Mouse (Mus musculus) bone marrow macrophage, adult 2 months (primary cell): Measurements from ENCODE around the gene Shank2. TPM values are rescaled to one million over a fixed set of nuclear protein-coding genes. Genes with fewer than 3 reads are reported as not detected.

Experiments used
- H3K27ac ChIP-seq: 2 replicates; pipeline ENCODE4 v1.5.1; 2012; ENCODE audit warnings: low read depth, low read length; ENCODE audit not compliant: insufficient read depth
- H3K4me1 ChIP-seq: 2 replicates; pipeline ENCODE4 v1.6.1; 2012; ENCODE audit warnings: low read length; ENCODE audit not compliant: control insufficient read depth, insufficient read depth
- H3K4me3 ChIP-seq: 2 replicates; pipeline ENCODE4 v1.5.1; 2012; ENCODE audit warnings: mild to moderate bottlenecking, low read length, moderate library complexity; ENCODE audit not compliant: insufficient read depth
- CTCF ChIP-seq: IDR thresholded peaks from 2 replicates; pipeline ENCODE4 v1.5.1; 2012; ENCODE audit warnings: low read depth, mild to moderate bottlenecking, low read length, moderate library complexity
- POLR2A ChIP-seq: IDR thresholded peaks from 2 replicates; pipeline ENCODE4 v1.6.1; 2012; ENCODE audit warnings: mild to moderate bottlenecking, low read depth, low read length, borderline replicate concordance
- polyA plus RNA-seq: library from polyadenylated mRNA; stranded (reverse); fragments of >200 nt; gene quantifications from 2 replicates; pipeline ENCODE4 v1.2.4, GENCODE M21; 2012; ENCODE audit not compliant: missing spikeins, insufficient read depth, insufficient read length

Shank2 gene
- polyA plus RNA-seq, 1 experiment = not detected

DNA sequence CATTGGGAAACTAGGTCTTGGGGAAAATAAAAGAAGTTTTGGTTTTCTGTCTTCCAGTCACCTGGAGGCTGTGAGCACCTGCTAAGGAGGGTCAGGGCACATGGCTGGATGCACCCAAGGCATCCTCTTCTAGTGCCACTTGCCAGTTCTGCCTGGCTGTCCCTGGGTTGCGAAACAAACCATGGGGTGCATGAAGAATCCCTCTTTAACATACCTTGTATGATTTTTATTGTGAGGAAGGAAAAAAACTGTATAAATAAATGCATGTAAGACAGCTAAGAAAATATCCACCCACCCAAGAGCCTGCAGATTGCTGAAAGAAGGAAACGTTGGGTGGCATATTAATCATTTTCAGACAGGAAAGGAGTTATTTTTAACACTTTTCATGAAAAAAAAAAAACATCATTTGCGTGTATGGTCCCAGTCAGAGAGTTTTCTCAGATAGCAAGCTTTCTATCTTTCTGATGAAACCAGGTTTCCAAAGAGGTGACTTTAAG lies 174.6 kb downstream of the Shank2 start:
- Histone ChIP-seq H3K27ac (no peak overlapping the region), H3K4me1 (no peaks in the 10 kb centered on the region), H3K4me3 (no peak overlapping the region)
- TF ChIP-seq CTCF (no peak), POLR2A (no peak)

DNA sequence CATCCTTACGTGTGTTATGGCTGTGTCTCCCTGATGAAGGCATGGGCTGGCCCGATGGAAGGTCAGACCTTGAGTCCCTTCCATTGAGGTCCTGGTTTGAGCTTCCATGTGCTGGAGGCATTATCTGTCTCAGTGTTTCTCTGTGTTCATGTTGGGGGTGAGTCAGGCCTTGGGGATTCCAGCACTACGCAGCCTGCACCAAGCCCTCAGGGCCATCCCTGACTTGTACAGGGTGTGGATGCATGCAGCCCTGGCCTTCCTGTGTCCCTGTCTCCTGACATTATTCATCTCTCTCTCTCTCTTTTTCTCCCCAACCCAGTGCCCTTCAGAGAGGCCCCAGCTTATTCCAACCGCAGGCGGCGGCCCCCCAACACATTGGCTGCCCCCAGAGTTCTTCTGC lies 177.7 kb downstream of the Shank2 start:
- Histone ChIP-seq H3K4me1 (no peaks in the 10 kb centered on the region), H3K27ac (no peak overlapping the region), H3K4me3 (no peak overlapping the region)
- TF ChIP-seq POLR2A (no peak), CTCF (no peak)

DNA sequence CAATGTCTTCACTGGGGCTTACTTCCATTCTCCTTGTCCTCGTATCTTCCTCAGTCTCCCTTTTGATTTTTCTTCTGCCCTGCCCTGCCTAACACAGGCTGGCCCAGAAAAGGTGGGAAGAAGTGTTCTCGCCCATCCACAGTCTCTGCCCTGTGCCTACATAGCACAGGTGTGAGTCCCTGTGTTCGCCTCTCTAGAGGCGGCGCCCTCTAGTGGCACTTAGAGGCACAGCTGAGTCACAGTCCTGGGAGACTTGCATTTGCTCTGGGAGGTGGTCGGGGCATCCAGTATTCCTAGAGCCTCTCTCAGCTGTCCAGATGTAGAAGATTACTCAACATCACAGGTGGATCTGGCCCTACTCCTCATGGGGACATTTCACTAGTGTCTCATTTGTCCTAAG lies 179.2 kb downstream of the Shank2 start:
- Histone ChIP-seq H3K4me3 (no peak overlapping the region), H3K27ac (no peak overlapping the region), H3K4me1 (no peaks in the 10 kb centered on the region)
- TF ChIP-seq POLR2A = no peak
- peak; percentile 93 for TF ChIP-seq CTCF

DNA sequence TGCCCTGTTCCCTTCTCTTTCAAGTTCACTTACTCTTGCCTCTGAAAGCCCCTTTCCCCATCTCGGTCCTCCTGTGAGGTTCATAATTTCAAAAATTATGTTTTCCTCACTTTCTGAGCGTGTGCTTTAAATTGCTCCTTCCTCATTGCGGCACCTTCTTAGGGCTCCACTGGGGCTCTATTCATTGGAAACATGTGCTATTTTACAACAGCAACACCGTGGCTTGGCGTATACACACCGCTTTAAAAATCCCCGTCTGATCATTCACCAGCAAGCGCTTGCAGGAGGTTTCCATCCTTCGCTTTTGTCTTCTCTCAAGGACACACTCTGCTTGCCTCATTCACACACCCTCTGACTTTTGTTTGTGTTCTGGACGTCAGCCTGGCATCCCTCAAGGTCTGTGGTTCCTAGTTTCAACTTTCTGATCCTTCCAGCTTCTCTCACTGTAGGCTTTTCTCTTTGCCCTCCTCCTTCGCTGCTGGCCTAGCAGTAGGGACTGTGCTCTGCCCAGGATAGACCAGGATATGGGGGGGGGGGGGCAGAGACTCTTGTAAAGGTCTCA lies 186.2 kb downstream of the Shank2 start:
- no peaks in the 10 kb centered on the region for H3K4me1 ChIP-seq
- TF ChIP-seq CTCF (no peak), POLR2A (no peak)
- H3K27ac ChIP-seq = no peak overlapping the region
- no peak overlapping the region for H3K4me3 ChIP-seq

DNA sequence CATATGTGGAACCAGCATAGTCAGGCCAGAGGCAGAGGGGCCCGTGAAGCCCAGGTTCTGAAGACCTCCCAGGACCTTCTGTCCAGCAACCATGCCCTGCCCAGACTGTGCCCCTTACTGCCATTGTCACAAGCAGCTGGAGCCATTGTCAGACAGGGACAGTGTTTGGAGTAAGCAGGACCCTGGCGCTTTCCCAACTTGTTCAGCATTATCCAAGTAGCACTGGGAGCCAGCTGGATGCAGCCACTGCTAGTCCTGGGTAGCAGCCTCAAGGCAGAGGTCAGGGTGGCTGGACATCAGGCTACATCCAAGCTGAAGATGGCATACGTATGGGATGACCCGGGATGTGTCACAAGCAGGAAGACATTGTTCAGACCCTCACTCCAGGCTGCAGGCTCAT lies 187.7 kb downstream of the Shank2 start:
- Histone ChIP-seq H3K4me3 (no peak overlapping the region), H3K4me1 (no peaks in the 10 kb centered on the region), H3K27ac (no peak overlapping the region)
- no peak for TF ChIP-seq CTCF
- TF ChIP-seq POLR2A = no peak

DNA sequence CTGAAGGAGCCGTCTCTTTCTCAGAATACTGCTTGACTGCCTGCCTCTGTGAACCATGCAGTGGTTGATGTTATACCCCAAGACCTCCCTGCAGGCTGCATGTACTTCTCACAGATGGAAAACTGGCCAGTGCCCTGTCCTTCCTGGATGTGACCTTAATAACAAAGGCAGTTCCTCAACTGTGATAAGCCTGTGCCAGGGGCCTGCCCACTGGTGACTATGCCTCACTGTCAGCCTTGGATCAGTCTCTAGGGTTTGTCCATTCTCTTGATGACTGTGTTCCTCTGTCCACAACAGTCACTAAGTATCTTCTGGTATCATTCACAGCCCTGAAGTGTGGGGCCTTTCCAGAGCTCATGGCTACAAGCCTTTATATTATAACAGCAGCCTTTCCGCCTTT lies 196.8 kb downstream of the Shank2 start:
- Histone ChIP-seq H3K4me1 (no peaks in the 10 kb centered on the region), H3K4me3 (no peak overlapping the region), H3K27ac (no peak overlapping the region)
- no peak for TF ChIP-seq POLR2A
- no peak for TF ChIP-seq CTCF

DNA sequence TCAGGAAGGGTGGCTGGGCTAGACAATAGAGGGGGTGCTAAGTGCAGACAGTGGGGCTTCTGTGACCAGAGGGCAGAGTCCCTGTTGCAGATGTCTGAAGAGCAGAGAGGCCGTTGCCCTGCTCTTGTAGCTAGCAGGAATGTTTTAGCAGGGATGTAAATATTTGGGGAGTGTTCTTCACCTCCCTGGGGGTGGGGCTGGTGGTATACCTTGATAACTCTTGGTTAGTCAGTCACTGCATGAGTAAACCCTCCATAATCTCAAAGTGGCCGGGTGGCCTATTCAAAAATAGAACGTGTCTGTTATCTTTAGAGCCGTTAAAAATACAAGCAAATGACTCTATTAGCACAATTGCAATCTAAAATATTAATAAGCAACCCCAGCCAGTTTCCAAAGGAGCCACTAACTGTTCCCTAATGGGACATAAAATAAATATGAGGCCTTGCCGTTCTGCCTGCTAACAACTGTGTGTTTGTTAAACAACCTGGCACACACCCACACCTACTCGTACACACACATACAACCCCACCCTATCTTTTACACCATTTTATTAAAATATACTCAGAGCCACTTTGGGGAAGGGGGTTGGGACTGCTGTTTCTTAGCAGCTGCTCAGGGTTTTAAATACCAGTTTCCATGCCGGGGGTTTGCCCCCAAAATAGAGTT lies 200.4 kb downstream of the Shank2 start:
- no peak for TF ChIP-seq CTCF
- TF ChIP-seq POLR2A = no peak
- Histone ChIP-seq H3K27ac (no peak overlapping the region), H3K4me3 (no peak overlapping the region), H3K4me1 (no peaks in the 10 kb centered on the region)

DNA sequence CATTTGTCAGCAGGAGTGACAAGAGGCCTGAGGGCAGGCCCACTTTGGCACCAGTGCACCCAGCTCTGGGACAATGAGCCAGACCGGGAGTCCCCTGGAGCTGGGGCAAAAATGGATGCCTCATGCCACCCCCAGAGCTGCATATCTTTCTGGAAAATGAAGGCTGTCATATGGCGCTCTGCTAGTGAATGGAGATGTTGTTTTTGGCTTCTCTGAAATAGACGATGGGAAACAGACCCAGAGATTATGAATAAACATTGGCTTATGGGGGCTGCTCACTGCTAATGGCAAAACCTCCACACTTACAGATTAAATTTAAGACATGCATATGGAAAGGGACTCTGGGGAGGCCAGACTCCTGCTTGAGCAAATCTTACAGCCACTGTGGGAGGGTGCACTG lies 202.6 kb downstream of the Shank2 start:
- TF ChIP-seq CTCF = no peak
- Histone ChIP-seq H3K27ac (no peak overlapping the region), H3K4me3 (no peak overlapping the region), H3K4me1 (no peaks in the 10 kb centered on the region)

DNA sequence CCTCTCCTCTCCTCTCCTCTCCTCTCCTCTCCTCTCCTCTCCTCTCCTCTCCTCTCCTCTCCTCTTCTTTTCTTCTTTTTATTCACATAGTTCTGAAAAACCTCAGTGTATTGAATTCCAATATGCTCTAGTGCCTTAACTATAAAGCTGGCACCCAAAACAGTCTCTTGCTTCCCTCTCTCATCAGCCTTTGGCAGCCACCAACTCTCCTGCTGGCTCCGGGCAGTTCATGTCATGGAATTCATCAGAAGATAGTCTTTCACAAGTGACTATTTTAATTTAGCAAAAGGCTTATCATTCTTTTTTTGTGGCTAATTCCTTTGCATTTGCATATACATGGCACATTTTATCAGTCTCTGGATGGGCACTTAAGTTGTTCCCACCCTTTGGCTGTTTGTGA lies 203.4 kb downstream of the Shank2 start:
- TF ChIP-seq CTCF (no peak), POLR2A (no peak)
- H3K27ac ChIP-seq = no peak overlapping the region

DNA sequence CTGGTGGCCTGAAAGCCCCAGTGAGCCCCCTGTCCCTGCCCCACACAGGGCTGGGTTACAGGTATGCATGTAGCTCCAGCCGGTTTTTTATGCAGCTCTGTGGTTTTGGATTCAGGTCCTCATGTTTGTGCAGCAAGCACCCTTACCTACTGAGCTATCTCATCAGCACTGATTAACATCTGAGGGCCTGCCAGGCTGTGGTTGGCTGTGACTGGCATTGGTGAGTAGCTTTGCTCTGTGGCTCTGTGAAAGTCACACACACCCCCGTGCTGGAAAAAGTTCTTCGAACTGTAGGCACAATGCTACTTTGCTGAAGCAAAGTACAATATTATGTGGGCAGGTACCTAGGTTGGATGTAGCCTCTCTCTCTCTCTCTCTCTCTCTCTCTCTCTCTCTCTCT lies 204.1 kb downstream of the Shank2 start:
- Histone ChIP-seq H3K27ac (no peak overlapping the region), H3K4me3 (no peak overlapping the region), H3K4me1 (no peaks in the 10 kb centered on the region)
- TF ChIP-seq CTCF = no peak
- TF ChIP-seq POLR2A = no peak

More for the DNA sequence above, 203.4 kb downstream of the Shank2 start:
- Histone ChIP-seq H3K4me3 (no peak overlapping the region), H3K4me1 (no peaks in the 10 kb centered on the region)

DNA sequence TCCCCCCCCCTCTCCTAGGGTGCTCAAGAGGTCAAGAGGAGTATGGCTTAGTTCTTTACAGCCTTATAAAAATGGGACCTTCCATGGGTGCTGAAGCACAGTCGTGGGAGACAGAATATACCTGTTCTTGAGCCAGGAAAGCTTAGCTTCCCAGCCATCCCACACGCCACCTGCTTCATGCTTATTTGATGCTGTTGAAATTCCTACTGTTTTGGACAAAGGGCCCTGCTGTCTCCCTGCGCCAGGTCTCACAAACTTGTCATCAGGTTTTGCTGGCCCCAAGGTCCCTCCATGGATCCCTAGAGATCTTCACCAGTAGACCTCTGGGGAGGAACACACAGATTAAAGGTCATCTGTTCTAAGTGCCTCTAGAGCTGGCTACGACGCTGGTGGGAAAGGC lies 204.5 kb downstream of the Shank2 start:
- Histone ChIP-seq H3K4me1 (no peaks in the 10 kb centered on the region), H3K27ac (no peak overlapping the region), H3K4me3 (no peak overlapping the region)
- no peak for TF ChIP-seq CTCF
- TF ChIP-seq POLR2A = no peak
